Mouse (Mus musculus) forebrain, embryonic 11.5 days (tissue): Measurements from ENCODE around the gene Usp20. TPM values are rescaled to one million over a fixed set of nuclear protein-coding genes. Genes with fewer than 3 reads are reported as not detected.
A peak's percentile ranks its signal among the peaks of the same experiment; 100 is the strongest.

Source experiments
- ATAC-seq: fragments of 200-750 bp; cut with Nextera tagmentation; replicated peaks from 2 replicates; pipeline ENCODE4 v1.8.0; 2017; ENCODE audit warnings: moderate TSS enrichment; ENCODE audit not compliant: low FRiP score
- DNase-seq: peaks from one replicate; pipeline ENCODE4 v3.0.0-alpha.2; 2017; ENCODE audit warnings: low spot score
- H3K27ac ChIP-seq: fragments of 300-500 bp; sonication (generic); 2 replicates; pipeline ENCODE4 v1.5.1; 2014; ENCODE audit warnings: low read depth, low read length
- H3K27me3 ChIP-seq: fragments of 300-500 bp; sonication (generic); 2 replicates; pipeline ENCODE4 v1.6.1; 2014; ENCODE audit warnings: mild to moderate bottlenecking, low read length, mixed read lengths; ENCODE audit not compliant: control insufficient read depth, insufficient read depth
- H3K36me3 ChIP-seq: fragments of 300-500 bp; sonication (generic); 2 replicates; pipeline ENCODE4 v1.6.1; 2014; ENCODE audit warnings: mild to moderate bottlenecking, low read length, moderate library complexity, mixed read lengths; ENCODE audit not compliant: control insufficient read depth, insufficient read depth
- H3K4me1 ChIP-seq: fragments of 300-500 bp; sonication (generic); replicated peaks from 2 replicates; pipeline ENCODE4 v1.6.1; 2014; ENCODE audit warnings: low read length, mixed read lengths; ENCODE audit not compliant: control insufficient read depth, insufficient read depth
- H3K4me2 ChIP-seq: fragments of 300-500 bp; sonication (generic); 2 replicates; pipeline ENCODE4 v1.6.1; 2014; ENCODE audit warnings: low read depth, mild to moderate bottlenecking, low read length, moderate library complexity, mixed read lengths; ENCODE audit not compliant: severe bottlenecking
- H3K4me3 ChIP-seq: fragments of 300-500 bp; sonication (generic); 2 replicates; pipeline ENCODE4 v1.5.1; 2014; ENCODE audit warnings: low read depth, low read length
- H3K9ac ChIP-seq: fragments of 300-500 bp; sonication (generic); 2 replicates; pipeline ENCODE4 v1.6.1; 2014; ENCODE audit warnings: low read length
- H3K9me3 ChIP-seq: fragments of 300-500 bp; sonication (generic); 2 replicates; pipeline ENCODE4 v1.6.1; 2016; ENCODE audit warnings: low read length, mixed read lengths; ENCODE audit not compliant: control insufficient read depth
- WGBS: fragments of 180-500 bp; shearing (Covaris S2); extraction: QIAGEN DNeasy Blood & Tissue Kit; methylation state at CpG from one replicate; pipeline ENCODE4 v1.1.7; 2014; 5-methylcytosine and 5-hydroxymethylcytosine counted together
- polyA plus RNA-seq: library from polyadenylated mRNA; unstranded; fragments of >200 nt; fragmentation: Nextera tagmentation; extraction: Ambion mirVana; gene quantifications from 2 replicates; pipeline ENCODE4 v1.2.1, GENCODE M21; 2014

Usp20 gene
- polyA plus RNA-seq, 1 experiment from 2014 or later = 17.7 TPM

GRCm38 (mm10) chr2:30942603-30943011 is 39.5 kb upstream of the Usp20 start:
- peak; percentile 56; the same call in 1 of the 2 replicates for ATAC-seq

GRCm38 (mm10) chr2:30952457-30952823 is 29.6 kb upstream of the Usp20 start:
- peak overlapping the region; percentile 74 for H3K4me3 ChIP-seq
- H3K4me2 ChIP-seq = peak overlapping the region; percentile 89; the same call in 1 of the 2 replicates
- ATAC-seq (no peak), DNase-seq (no peak)
- peak overlapping the region; percentile 85; the same call in 1 of the 2 replicates for H3K9ac ChIP-seq
- H3K4me1 ChIP-seq = peaks cover 9% of the 10 kb centered on the region
- H3K36me3 ChIP-seq = peaks cover 6% of the 10 kb centered on the region; the same call in 1 of the 2 replicates
- no peaks in the 10 kb centered on the region for H3K27me3 ChIP-seq
- H3K27ac ChIP-seq = peak overlapping the region; percentile 74; the same call in 1 of the 2 replicates
- 34% methylated on average over 5 of the region's 5 CpGs for WGBS
- no peaks in the 10 kb centered on the region for H3K9me3 ChIP-seq

More at GRCm38 (mm10) chr2:30942603-30943011, 39.5 kb upstream of the Usp20 start:
- WGBS = 32% methylated on average over 16 of the region's 16 CpGs
- H3K4me1 ChIP-seq = no peaks in the 10 kb centered on the region
- peak; percentile 76 for DNase-seq
- no peak overlapping the region for H3K27ac ChIP-seq
- H3K4me3 ChIP-seq = no peak overlapping the region
- no peaks in the 10 kb centered on the region for H3K27me3 ChIP-seq
- no peaks in the 10 kb centered on the region for H3K9me3 ChIP-seq
- 0 out of 2 replicates have a peak overlapping the region, but pooled peaks have one; percentile 39 for H3K9ac ChIP-seq
- H3K4me2 ChIP-seq = peak overlapping the region; percentile 37; the same call in 1 of the 2 replicates
- no peaks in the 10 kb centered on the region for H3K36me3 ChIP-seq

- no peaks in the 10 kb centered on the region for H3K27me3 ChIP-seq
- H3K27ac ChIP-seq = peak within 1 kb of the TSS; percentile 74
- H3K4me2 ChIP-seq = peak within 1 kb of the TSS; percentile 89
- peak within 1 kb of the TSS; percentile 85 for H3K9ac ChIP-seq
- DNase-seq (peak; percentile 89), ATAC-seq (peak; percentile 86)
- peaks cover 6% of the 10 kb centered on the region; the same call in 1 of the 2 replicates for H3K36me3 ChIP-seq
- H3K4me3 ChIP-seq = peak within 1 kb of the TSS; percentile 74
- peaks cover 9% of the 10 kb centered on the region for H3K4me1 ChIP-seq
- no peaks in the 10 kb centered on the region for H3K9me3 ChIP-seq
- under 1% methylated on average over 60 of the region's 60 CpGs for whole genome bisulfite sequencing
These were observed 29.1 kb upstream of the Usp20 start, which contains the start of gene Tor1b for GRCm38 (mm10) chr2:30952824-30953490. Gene Tor1b (plus strand): TSS chr2:30952959.

- Histone ChIP-seq H3K4me1 (peaks cover 9% of the 10 kb centered on the region), H3K27ac (no peak overlapping the region), H3K4me2 (peak overlapping the region; percentile 89; the same call in 1 of the 2 replicates), H3K27me3 (no peaks in the 10 kb centered on the region), H3K9ac (no peak overlapping the region), H3K36me3 (peaks cover 8% of the 10 kb centered on the region; the same call in 1 of the 2 replicates), H3K9me3 (no peaks in the 10 kb centered on the region), H3K4me3 (no peak overlapping the region)
- no peak for ATAC-seq
- WGBS = 86% methylated on average over 6 of the region's 6 CpGs
- DNase-seq = no peak
These were observed 27.3 kb upstream of the Usp20 start for GRCm38 (mm10) chr2:30954797-30955196.

- H3K4me3 ChIP-seq = no peak overlapping the region
- WGBS = 89% methylated on average over 4 of the region's 4 CpGs
- H3K27me3 ChIP-seq = no peaks in the 10 kb centered on the region
- DNase-seq = no peak
- H3K27ac ChIP-seq = no peak overlapping the region
- ATAC-seq = no peak
- H3K36me3 ChIP-seq = peaks cover 21% of the 10 kb centered on the region
- no peak overlapping the region for H3K4me2 ChIP-seq
- H3K9me3 ChIP-seq = no peaks in the 10 kb centered on the region
- peaks cover 9% of the 10 kb centered on the region for H3K4me1 ChIP-seq
- no peak overlapping the region for H3K9ac ChIP-seq
These were observed 24.6 kb upstream of the Usp20 start for GRCm38 (mm10) chr2:30957511-30957910.

GRCm38 (mm10) chr2:30958726-30959125 is 23.4 kb upstream of the Usp20 start:
- Histone ChIP-seq H3K9ac (no peak overlapping the region), H3K36me3 (peaks cover 26% of the 10 kb centered on the region), H3K27ac (no peak overlapping the region), H3K27me3 (no peaks in the 10 kb centered on the region), H3K4me1 (peaks cover 6% of the 10 kb centered on the region), H3K4me2 (no peak overlapping the region), H3K4me3 (no peak overlapping the region), H3K9me3 (no peaks in the 10 kb centered on the region)
- no peak for DNase-seq
- no peak for ATAC-seq
- 92% methylated on average over 14 of the region's 14 CpGs for WGBS

GRCm38 (mm10) chr2:30959856-30960255 is 22.2 kb upstream of the Usp20 start:
- no peak overlapping the region for H3K9ac ChIP-seq
- ATAC-seq = no peak

GRCm38 (mm10) chr2:30962570-30963254 is 19.4 kb upstream of the Usp20 start:
- Histone ChIP-seq H3K9ac (no peak overlapping the region), H3K27ac (no peak overlapping the region), H3K4me3 (no peak overlapping the region), H3K4me2 (no peak overlapping the region), H3K4me1 (peaks cover 6% of the 10 kb centered on the region), H3K27me3 (no peaks in the 10 kb centered on the region), H3K9me3 (no peaks in the 10 kb centered on the region), H3K36me3 (peaks cover 25% of the 10 kb centered on the region)
- ATAC-seq (no peak), DNase-seq (no peak)
- 90% methylated on average over 11 of the region's 11 CpGs for WGBS

More at GRCm38 (mm10) chr2:30959856-30960255, 22.2 kb upstream of the Usp20 start:
- no peaks in the 10 kb centered on the region for H3K9me3 ChIP-seq
- WGBS = 60% methylated on average over 5 of the region's 5 CpGs
- DNase-seq = no peak
- H3K4me3 ChIP-seq = no peak overlapping the region
- no peaks in the 10 kb centered on the region for H3K27me3 ChIP-seq
- H3K4me1 ChIP-seq = no peaks in the 10 kb centered on the region
- H3K27ac ChIP-seq = no peak overlapping the region
- H3K36me3 ChIP-seq = peaks cover 29% of the 10 kb centered on the region
- H3K4me2 ChIP-seq = no peak overlapping the region
